Mouse (Mus musculus): ENCODE measurements at regions not wholly inside any gene's neighbourhood (a gene's known extent, or its start where the extent isn't known, plus 50 kb on each side); places are given as distances from the start of the nearest gene placed in this dataset.
A peak's percentile ranks its signal among the peaks of the same experiment; 100 is the strongest.

GRCm38 (mm10) chr16:90628605-90629120 is 98.5 kb downstream of the Mis18a start:
- no peaks in the 10 kb centered on the region for H3K36me3 ChIP-seq (ENCODE audit: control insufficient read depth, insufficient read depth, low read length)
- no peak for TF ChIP-seq EP300 (IDR thresholded peaks at IDR 0.05; ENCODE audit: insufficient read depth, low read depth, low read length)
- TF ChIP-seq POLR2A (IDR thresholded peaks at IDR 0.05; ENCODE audit: insufficient read depth, low read depth, low read length), result no peak
- TF ChIP-seq CTCF (IDR thresholded peaks at IDR 0.05), result no peak
- 0 out of 2 replicates have a peak, but pooled peaks cover 2% of the 10 kb centered on the region for H3K27me3 ChIP-seq (ENCODE audit: control insufficient read depth, insufficient read depth, low read length)
- peak; percentile 42 to 51 for DNase-seq
- peak overlapping the region; percentile 73 for H3K27ac ChIP-seq
- WGBS, result 24% methylated on average over 13 of the region's 13 CpGs
- H3K9ac ChIP-seq (ENCODE audit: low read depth, low read length), result peak overlapping the region; percentile 34; the same call in 1 of the 2 replicates
- intact Hi-C loops (cut with DNase I), result no loop called here
- no peak overlapping the region for H3K4me3 ChIP-seq
- no peaks in the 10 kb centered on the region for H3K79me2 ChIP-seq (replicated peaks; ENCODE audit: control insufficient read depth, insufficient read depth, low read length)
- peaks cover 9% of the 10 kb centered on the region for H3K4me1 ChIP-seq (ENCODE audit: control insufficient read depth, insufficient read depth, low read length)

GRCm38 (mm10) chr16:90626035-90626670 is 101.1 kb downstream of the Mis18a start:
- Histone ChIP-seq H3K27me3 (ENCODE audit: control insufficient read depth, insufficient read depth, low read length) (no peaks in the 10 kb centered on the region), H3K9ac (ENCODE audit: low read depth, low read length) (no peak overlapping the region), H3K4me1 (ENCODE audit: control insufficient read depth, insufficient read depth, low read length) (peaks cover 10% of the 10 kb centered on the region), H3K27ac (no peak overlapping the region), H3K79me2 (replicated peaks; ENCODE audit: control insufficient read depth, insufficient read depth, low read length) (no peaks in the 10 kb centered on the region), H3K4me3 (no peak overlapping the region), H3K36me3 (ENCODE audit: control insufficient read depth, insufficient read depth, low read length) (no peaks in the 10 kb centered on the region)
- intact Hi-C loops (cut with DNase I), result no loop called here
- no peak for DNase-seq
- no peak for TF ChIP-seq EP300 (IDR thresholded peaks at IDR 0.05; ENCODE audit: insufficient read depth, low read depth, low read length)
- TF ChIP-seq POLR2A (IDR thresholded peaks at IDR 0.05; ENCODE audit: insufficient read depth, low read depth, low read length), result no peak
- TF ChIP-seq CTCF (IDR thresholded peaks at IDR 0.05), result no peak
- 67% methylated on average over 9 of the region's 9 CpGs for WGBS

DNA sequence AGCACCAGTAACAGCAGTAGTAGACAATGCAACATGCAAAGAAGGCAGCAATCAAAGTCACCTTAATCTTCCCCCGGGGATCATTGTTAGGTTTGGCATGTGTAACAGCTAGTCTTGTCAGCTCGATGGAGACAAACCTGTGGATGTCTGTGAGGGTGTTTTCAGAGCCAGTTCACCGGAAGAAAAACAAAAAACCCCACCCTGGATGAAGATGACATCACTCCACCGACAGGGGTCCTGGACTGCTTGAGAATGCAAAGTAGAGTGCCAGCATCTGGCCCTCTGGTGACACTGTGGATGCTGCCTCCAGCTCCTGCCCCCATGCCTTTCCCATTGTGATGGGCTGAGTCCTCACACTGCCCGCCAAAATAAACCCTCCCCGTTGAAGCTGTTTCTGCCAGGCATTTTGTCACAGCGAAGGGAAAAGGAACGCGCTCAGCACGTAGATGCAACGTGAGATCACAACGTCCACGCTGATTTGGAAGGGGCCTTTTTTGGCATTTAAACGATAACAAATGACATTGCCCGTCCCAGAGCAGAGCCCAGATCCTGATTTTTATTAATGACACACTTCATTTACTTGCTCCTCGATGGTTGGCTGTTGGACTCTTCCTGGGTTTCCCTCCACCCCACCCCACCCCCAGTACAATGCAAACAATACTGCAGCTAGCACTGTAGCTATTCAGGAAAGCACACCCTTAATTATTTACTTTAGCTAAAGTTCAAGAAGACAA is 101.7 kb downstream of the Mis18a start:
- intact Hi-C loops (cut with DNase I), result no loop called here
- peak in 1 of 2 experiments; percentile 13 for DNase-seq
- TF ChIP-seq CTCF (IDR thresholded peaks at IDR 0.05) (no peak), EP300 (IDR thresholded peaks at IDR 0.05; ENCODE audit: insufficient read depth, low read depth, low read length) (no peak), POLR2A (IDR thresholded peaks at IDR 0.05; ENCODE audit: insufficient read depth, low read depth, low read length) (no peak)
- peaks cover 10% of the 10 kb centered on the region for H3K4me1 ChIP-seq (ENCODE audit: control insufficient read depth, insufficient read depth, low read length)
- H3K27me3 ChIP-seq (ENCODE audit: control insufficient read depth, insufficient read depth, low read length), result no peaks in the 10 kb centered on the region
- H3K4me3 ChIP-seq, result no peak overlapping the region
- no peak overlapping the region for H3K27ac ChIP-seq
- H3K9ac ChIP-seq (ENCODE audit: low read depth, low read length), result no peak overlapping the region
- no peaks in the 10 kb centered on the region for H3K36me3 ChIP-seq (ENCODE audit: control insufficient read depth, insufficient read depth, low read length)
- H3K79me2 ChIP-seq (replicated peaks; ENCODE audit: control insufficient read depth, insufficient read depth, low read length), result no peaks in the 10 kb centered on the region
- 66% methylated on average over 16 of the region's 16 CpGs for WGBS

DNA sequence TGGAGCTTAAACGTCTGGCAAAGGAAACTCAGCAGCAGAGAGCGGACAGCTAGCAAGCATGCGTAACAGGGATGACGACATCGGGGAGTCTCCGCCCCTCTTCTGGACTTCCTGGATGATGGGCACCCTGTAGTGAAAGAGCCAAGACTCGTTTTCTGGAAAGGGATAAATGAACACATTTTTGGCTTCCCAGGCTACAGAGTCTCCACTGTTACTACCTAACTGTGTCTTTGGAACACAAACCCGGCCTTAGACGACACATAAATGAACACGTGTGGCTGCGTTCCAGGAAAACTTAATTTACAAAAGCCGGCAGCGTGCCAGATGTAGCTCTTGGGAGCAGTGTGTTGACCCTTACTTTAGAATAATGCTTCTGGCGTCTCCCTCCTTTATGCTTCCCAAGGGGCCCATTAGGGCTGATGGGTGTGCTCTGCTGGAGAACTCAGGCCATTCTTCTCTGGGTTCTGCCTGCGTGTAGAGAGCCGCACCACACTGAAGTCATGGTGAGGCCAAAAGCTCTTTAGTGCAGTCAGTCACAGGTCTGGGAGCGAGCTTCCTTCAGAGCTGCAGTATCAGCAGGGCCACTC is 103.1 kb downstream of the Mis18a start:
- H3K4me3 ChIP-seq, result peak overlapping the region; percentile 30
- TF ChIP-seq POLR2A (IDR thresholded peaks at IDR 0.05; ENCODE audit: insufficient read depth, low read depth, low read length) (peak; percentile 51), CTCF (IDR thresholded peaks at IDR 0.05) (no peak)
- peak; percentile 82 for DNase-seq
- no peaks in the 10 kb centered on the region for H3K27me3 ChIP-seq (ENCODE audit: control insufficient read depth, insufficient read depth, low read length)
- no peaks in the 10 kb centered on the region for H3K36me3 ChIP-seq (ENCODE audit: control insufficient read depth, insufficient read depth, low read length)
- intact Hi-C loops (cut with DNase I), result loop anchor here (5.0 kb wide), 3 partner anchors 82 to 237 kb away; partner anchors contain the start of gene Hunk
- H3K79me2 ChIP-seq (replicated peaks; ENCODE audit: control insufficient read depth, insufficient read depth, low read length), result no peaks in the 10 kb centered on the region
- H3K9ac ChIP-seq (ENCODE audit: low read depth, low read length), result no peak overlapping the region
- peak overlapping the region; percentile 66 for H3K27ac ChIP-seq
- 29% methylated on average over 17 of the region's 17 CpGs for WGBS
- peaks cover 6% of the 10 kb centered on the region for H3K4me1 ChIP-seq (ENCODE audit: control insufficient read depth, insufficient read depth, low read length)

DNA sequence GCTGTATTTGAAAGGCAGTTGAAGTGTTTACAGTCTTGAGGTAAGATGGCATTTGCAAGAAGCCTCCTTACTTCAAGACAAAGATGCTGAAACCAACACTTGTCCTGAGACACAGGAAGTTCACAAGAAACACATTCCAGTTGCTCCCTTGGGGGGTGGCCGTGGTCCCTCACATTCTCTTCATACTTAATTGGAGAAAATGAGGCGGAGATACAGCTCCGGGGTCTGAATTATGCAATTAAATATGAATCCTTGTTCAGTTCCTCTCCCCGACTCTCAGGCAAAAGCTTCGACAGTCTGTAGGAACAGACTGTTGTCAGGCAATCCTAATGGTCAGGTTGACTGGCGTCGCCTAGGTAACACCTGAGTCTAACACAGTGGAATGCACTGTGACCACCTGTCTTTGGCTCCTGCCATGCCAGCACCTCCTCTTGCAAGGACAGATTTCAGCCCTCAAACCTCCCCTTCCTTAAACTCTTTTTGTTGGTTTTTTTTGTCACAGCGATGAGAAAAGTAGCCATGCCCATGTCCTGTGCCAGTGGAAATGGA is 104.5 kb downstream of the Mis18a start:
- intact Hi-C loops (cut with DNase I), result loop anchor here (5.0 kb wide), 3 partner anchors 80 to 235 kb away; partner anchors contain the start of gene Hunk
- no peak for TF ChIP-seq POLR2A (IDR thresholded peaks at IDR 0.05; ENCODE audit: insufficient read depth, low read depth, low read length)
- no peak for TF ChIP-seq CTCF (IDR thresholded peaks at IDR 0.05)
- TF ChIP-seq EP300 (IDR thresholded peaks at IDR 0.05; ENCODE audit: insufficient read depth, low read depth, low read length), result no peak
- no peak overlapping the region for H3K4me3 ChIP-seq
- H3K9ac ChIP-seq (ENCODE audit: low read depth, low read length), result no peak overlapping the region
- H3K79me2 ChIP-seq (replicated peaks; ENCODE audit: control insufficient read depth, insufficient read depth, low read length), result no peaks in the 10 kb centered on the region
- WGBS, result 84% methylated on average over 8 of the region's 8 CpGs
- peaks cover 2% of the 10 kb centered on the region; the same call in 1 of the 2 replicates for H3K4me1 ChIP-seq (ENCODE audit: control insufficient read depth, insufficient read depth, low read length)
- H3K27ac ChIP-seq, result no peak overlapping the region
- no peaks in the 10 kb centered on the region for H3K36me3 ChIP-seq (ENCODE audit: control insufficient read depth, insufficient read depth, low read length)
- no peak for DNase-seq
- H3K27me3 ChIP-seq (ENCODE audit: control insufficient read depth, insufficient read depth, low read length), result no peaks in the 10 kb centered on the region
